Mouse (Mus musculus) stomach, embryonic 16.5 days (tissue): ENCODE measurements at regions not wholly inside any gene's neighbourhood (a gene's known extent, or its start where the extent isn't known, plus 50 kb on each side); places are given as distances from the start of the nearest gene placed in this dataset.

Experiments used
- ATAC-seq: fragments of 200-750 bp; cut with Nextera tagmentation; 2 replicates; pipeline ENCODE4 v1.8.0; 2017; ENCODE audit warnings: moderate number of reproducible peaks, moderate TSS enrichment; ENCODE audit not compliant: insufficient read depth, low FRiP score
- H3K27ac ChIP-seq: fragments of 300-500 bp; sonication (generic); 2 replicates; pipeline ENCODE4 v1.5.1; 2014; ENCODE audit warnings: low read length
- H3K27me3 ChIP-seq: fragments of 300-500 bp; sonication (generic); 2 replicates; pipeline ENCODE4 v1.6.1; 2014; ENCODE audit warnings: low read length, control low read depth, mixed read lengths; ENCODE audit not compliant: control insufficient read depth, insufficient read depth
- H3K36me3 ChIP-seq: fragments of 300-500 bp; sonication (generic); 2 replicates; pipeline ENCODE4 v1.6.1; 2014; ENCODE audit warnings: low read length; ENCODE audit not compliant: control insufficient read depth, insufficient read depth
- H3K4me1 ChIP-seq: fragments of 300-500 bp; sonication (generic); 2 replicates; pipeline ENCODE4 v1.6.1; 2014; ENCODE audit warnings: low read length, control low read depth, mixed read lengths; ENCODE audit not compliant: control insufficient read depth, insufficient read depth
- H3K4me2 ChIP-seq: fragments of 300-500 bp; sonication (generic); 2 replicates; pipeline ENCODE4 v1.6.1; 2014; ENCODE audit warnings: low read depth, low read length, mixed read lengths
- H3K4me3 ChIP-seq: fragments of 300-500 bp; sonication (generic); replicated peaks from 2 replicates; pipeline ENCODE4 v1.5.1; 2014; ENCODE audit warnings: mild to moderate bottlenecking, low read length
- H3K9ac ChIP-seq: fragments of 300-500 bp; sonication (generic); 2 replicates; pipeline ENCODE4 v1.6.1; 2014; ENCODE audit warnings: low read length
- H3K9me3 ChIP-seq: fragments of 300-500 bp; sonication (generic); replicated peaks from 2 replicates; pipeline ENCODE4 v1.6.1; 2016; ENCODE audit warnings: low read length, control low read depth; ENCODE audit not compliant: control insufficient read depth
- WGBS: fragments of 180-500 bp; shearing (Covaris S2); extraction: QIAGEN DNeasy Blood & Tissue Kit; methylation state at CpG from one replicate; pipeline ENCODE4 v1.1.7; 2014; 5-methylcytosine and 5-hydroxymethylcytosine counted together

GRCm38 (mm10) chr1:76829690-76830089, 685.2 kb downstream of the Epha4 start:
- Histone ChIP-seq H3K9ac (no peak overlapping the region), H3K27ac (no peak overlapping the region), H3K4me3 (no peak overlapping the region), H3K4me2 (no peak overlapping the region), H3K9me3 (no peaks in the 10 kb centered on the region), H3K4me1 (no peaks in the 10 kb centered on the region), H3K27me3 (no peaks in the 10 kb centered on the region), H3K36me3 (no peaks in the 10 kb centered on the region)
- no peak for ATAC-seq
- 67% methylated on average over 2 of the region's 2 CpGs for WGBS

DNA sequence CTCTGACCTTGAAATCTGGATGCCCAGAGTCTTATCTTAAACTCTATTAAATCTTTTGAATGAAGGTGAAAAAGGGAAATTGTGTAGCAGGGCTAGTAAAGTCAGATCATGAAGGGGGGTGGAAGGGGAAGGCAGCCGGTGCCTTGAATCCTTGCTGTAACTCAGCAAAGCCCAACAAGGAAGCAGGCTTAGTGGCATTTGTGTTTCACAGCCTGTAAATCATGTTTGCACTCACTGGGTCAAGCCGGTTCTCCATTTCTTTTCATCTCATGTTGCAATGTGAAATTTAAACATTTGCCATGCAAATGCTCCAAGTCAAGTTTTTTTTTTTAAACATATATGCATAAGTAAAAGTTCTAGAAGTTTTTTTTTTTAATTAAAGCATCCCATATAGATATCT, 682.6 kb downstream of the Epha4 start:
- no peak overlapping the region for H3K4me2 ChIP-seq
- no peak overlapping the region for H3K9ac ChIP-seq
- no peak overlapping the region for H3K4me3 ChIP-seq
- 18% methylated on average over 2 of the region's 2 CpGs for WGBS
- H3K27ac ChIP-seq, result no peak overlapping the region
- H3K9me3 ChIP-seq, result no peaks in the 10 kb centered on the region
- no peaks in the 10 kb centered on the region for H3K4me1 ChIP-seq
- no peaks in the 10 kb centered on the region for H3K27me3 ChIP-seq
- no peaks in the 10 kb centered on the region for H3K36me3 ChIP-seq
- ATAC-seq, result no peak

DNA sequence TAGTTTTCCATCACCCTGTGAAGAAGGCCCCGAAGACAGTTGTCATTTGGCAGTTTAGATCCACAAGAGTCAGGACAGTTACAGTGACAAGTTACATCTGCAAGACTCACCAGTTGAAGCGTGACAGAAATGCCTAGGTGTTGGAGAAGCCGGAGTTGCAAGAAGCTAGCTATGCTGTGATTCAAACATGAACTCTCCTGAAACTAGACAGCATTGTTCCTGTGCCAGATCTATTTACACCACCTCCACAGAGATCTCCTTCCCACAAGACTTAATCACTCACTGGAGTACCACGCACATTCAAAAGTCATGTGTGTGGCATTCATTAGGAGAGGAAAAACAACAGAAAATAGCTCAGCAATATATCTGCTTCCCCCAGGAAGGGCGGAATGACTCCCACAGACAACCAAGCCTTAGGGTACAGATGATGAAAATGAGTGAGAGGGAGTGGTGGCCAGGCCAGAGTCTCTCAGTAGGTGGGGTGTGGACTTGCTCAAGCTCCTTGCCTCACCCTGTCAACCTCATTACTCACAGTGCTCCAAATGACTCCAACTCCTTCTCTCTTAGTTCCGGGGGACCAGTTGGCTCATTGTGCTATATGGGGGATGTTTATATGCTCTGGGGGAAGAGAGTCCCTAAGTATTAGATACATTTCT, 679.7 kb downstream of the Epha4 start:
- Histone ChIP-seq H3K9me3 (no peaks in the 10 kb centered on the region), H3K4me1 (no peaks in the 10 kb centered on the region), H3K9ac (no peak overlapping the region), H3K27me3 (no peaks in the 10 kb centered on the region), H3K27ac (no peak overlapping the region), H3K4me3 (no peak overlapping the region), H3K36me3 (no peaks in the 10 kb centered on the region), H3K4me2 (no peak overlapping the region)
- WGBS, result 72% methylated on average over 6 of the region's 6 CpGs
- ATAC-seq, result no peak

DNA sequence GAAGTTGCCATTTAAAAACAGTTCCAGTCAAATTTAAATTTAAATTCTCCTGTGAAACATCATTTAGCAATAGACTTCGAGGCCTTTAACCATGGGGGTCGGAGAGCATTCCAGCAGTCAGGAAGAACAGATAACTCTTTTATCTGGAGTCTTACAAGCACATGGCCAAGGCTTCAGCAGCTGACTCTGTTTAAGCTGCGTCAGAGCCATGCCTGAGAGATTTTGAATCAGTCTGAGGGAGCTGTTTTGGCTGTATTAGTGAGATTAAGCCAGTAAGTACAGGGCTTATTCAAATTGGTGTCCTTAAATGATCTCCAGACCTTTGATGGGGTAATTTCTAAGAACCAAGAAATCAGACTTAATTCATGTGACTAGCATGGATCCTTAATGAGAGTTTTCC, 665.5 kb downstream of the Epha4 start:
- 44% methylated on average over 3 of the region's 3 CpGs for WGBS
- no peak overlapping the region for H3K4me3 ChIP-seq
- no peak overlapping the region for H3K4me2 ChIP-seq
- ATAC-seq, result no peak
- H3K27ac ChIP-seq, result no peak overlapping the region
- no peaks in the 10 kb centered on the region for H3K36me3 ChIP-seq
- H3K9ac ChIP-seq, result no peak overlapping the region
- no peaks in the 10 kb centered on the region for H3K27me3 ChIP-seq
- H3K9me3 ChIP-seq, result no peaks in the 10 kb centered on the region
- no peaks in the 10 kb centered on the region for H3K4me1 ChIP-seq

DNA sequence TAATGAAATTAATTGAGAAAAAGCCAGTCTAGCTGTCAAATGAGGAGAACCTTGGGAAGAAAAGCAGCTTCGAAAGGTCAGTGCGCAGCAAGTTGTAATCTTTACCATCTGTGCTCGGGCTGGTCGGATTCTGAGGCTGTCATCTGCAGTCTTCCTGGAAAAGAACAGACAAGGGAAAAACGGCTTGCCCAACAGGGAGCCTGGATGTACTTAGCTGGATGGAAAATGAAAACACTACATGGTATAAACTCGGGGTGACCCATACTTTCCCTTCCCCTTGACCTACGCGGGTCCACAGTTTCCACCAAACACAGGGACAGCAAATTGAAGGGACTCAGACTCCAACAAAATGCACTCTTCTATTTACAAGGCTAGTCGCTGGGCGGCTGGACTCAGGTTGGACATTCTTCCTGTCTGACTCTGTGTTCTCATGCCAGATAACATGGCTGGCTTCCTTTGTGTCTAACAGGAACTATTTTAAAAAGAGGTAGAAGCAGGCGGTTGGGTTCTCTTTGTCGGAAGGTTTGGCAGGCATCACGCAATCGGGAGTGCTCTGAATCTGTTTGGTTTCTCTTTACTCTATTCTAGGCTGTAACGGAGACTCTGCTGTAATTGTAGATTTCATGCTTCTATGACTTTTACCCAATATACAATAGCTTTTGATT, 648.5 kb downstream of the Epha4 start:
- 67% methylated on average over 15 of the region's 15 CpGs for WGBS
- Histone ChIP-seq H3K4me1 (no peaks in the 10 kb centered on the region), H3K9ac (no peak overlapping the region), H3K4me3 (peak overlapping the region; percentile 6; the same call in 1 of the 2 replicates), H3K27me3 (no peaks in the 10 kb centered on the region), H3K36me3 (no peaks in the 10 kb centered on the region), H3K27ac (no peak overlapping the region), H3K9me3 (no peaks in the 10 kb centered on the region), H3K4me2 (0 out of 2 replicates have a peak overlapping the region, but pooled peaks have one; percentile 5)
- ATAC-seq, result no peak

DNA sequence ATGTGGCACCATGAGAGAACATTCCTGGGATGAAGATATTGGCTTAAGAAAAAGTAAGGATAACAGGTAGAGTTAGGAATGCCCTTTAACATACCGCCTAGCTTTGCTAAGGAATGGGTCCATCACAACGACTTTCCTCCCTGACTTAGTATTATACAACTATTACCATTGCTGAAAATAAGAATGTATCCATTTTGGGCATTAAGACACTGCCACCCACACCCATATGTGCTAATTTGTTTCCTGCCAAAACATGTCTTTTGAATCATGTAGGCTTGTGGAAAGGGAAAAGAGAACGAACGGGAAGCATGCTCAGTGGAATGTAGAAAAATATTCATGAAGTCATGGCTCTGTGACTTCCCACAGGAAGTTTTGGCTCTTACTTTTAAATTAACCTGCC, 641.7 kb downstream of the Epha4 start:
- 76% methylated on average over 4 of the region's 4 CpGs for WGBS
- no peaks in the 10 kb centered on the region for H3K27me3 ChIP-seq
- H3K4me3 ChIP-seq, result no peak overlapping the region

GRCm38 (mm10) chr1:76880111-76880782, 634.6 kb downstream of the Epha4 start:
- H3K4me1 ChIP-seq, result no peaks in the 10 kb centered on the region
- H3K9ac ChIP-seq, result no peak overlapping the region
- no peak overlapping the region for H3K27ac ChIP-seq
- WGBS, result 66% methylated on average over 6 of the region's 6 CpGs
- no peaks in the 10 kb centered on the region for H3K9me3 ChIP-seq
- no peak for ATAC-seq
- no peak overlapping the region for H3K4me2 ChIP-seq
- no peaks in the 10 kb centered on the region for H3K36me3 ChIP-seq
- H3K4me3 ChIP-seq, result no peak overlapping the region
- no peaks in the 10 kb centered on the region for H3K27me3 ChIP-seq

More for the DNA sequence above, 641.7 kb downstream of the Epha4 start:
- Histone ChIP-seq H3K4me1 (no peaks in the 10 kb centered on the region), H3K9me3 (no peaks in the 10 kb centered on the region), H3K4me2 (no peak overlapping the region), H3K27ac (no peak overlapping the region), H3K9ac (no peak overlapping the region), H3K36me3 (no peaks in the 10 kb centered on the region)
- no peak for ATAC-seq

DNA sequence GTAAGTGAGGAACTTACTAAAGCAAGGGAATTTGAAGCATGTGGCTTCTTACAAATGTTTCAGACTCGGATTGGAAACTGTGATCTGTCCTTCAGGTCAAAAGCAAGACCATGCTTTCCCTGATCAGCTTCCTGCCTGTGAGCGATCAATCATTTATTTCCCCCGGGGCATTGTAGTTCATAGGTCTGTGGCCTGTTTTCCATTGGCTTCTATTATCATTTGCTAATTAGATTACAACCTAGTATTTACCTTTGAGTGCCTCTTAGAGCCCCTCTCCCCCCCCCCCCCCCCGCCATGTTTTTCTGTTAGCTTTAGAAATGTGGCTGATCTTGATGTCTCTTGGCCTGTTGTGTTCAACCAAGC, 634.1 kb downstream of the Epha4 start:
- Histone ChIP-seq H3K27ac (no peak overlapping the region), H3K36me3 (no peaks in the 10 kb centered on the region), H3K9me3 (no peaks in the 10 kb centered on the region), H3K4me2 (no peak overlapping the region), H3K4me1 (no peaks in the 10 kb centered on the region), H3K27me3 (no peaks in the 10 kb centered on the region), H3K4me3 (no peak overlapping the region), H3K9ac (no peak overlapping the region)
- WGBS, result 50% methylated on average over 3 of the region's 4 CpGs
- ATAC-seq, result no peak

DNA sequence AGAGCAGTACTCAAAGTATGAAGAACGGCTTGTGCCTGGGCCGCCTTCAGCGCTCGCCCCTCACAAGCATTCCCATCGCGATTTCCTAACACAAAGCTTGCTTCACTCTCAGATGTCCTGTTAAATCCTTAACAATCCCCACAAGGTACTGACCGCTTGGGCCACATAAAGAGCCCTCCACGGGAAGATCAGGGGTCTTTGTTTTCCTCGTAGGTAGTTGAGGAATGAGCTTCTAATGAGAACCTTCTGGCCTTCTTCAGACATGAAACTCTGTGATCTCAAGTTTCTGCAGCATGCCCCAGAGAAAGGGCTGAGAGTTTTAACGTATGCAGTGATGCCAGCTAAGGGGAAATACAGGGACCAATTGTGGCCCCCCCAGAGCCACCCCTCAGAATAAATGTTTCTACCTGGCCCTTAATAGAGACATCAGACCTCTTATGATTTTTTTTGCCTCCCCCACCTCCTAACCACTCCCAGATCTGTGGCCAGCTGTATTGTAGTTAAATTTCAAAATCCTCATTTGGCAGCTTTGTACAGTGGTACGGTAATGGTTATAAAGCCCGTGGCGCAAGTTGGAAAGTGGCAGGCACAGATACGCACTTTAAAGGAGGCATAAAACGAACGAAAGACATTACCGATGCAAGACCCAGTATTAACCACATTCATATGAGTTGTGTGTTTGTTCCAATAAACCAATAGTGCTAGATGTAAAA, 618.6 kb downstream of the Epha4 start:
- Histone ChIP-seq H3K4me3 (no peak overlapping the region), H3K27ac (no peak overlapping the region), H3K9me3 (no peaks in the 10 kb centered on the region), H3K4me2 (no peak overlapping the region), H3K36me3 (no peaks in the 10 kb centered on the region), H3K4me1 (no peaks in the 10 kb centered on the region), H3K9ac (no peak overlapping the region), H3K27me3 (no peaks in the 10 kb centered on the region)
- 75% methylated on average over 17 of the region's 17 CpGs for WGBS
- no peak for ATAC-seq
